Mouse (Mus musculus) left cerebral cortex, adult 8-10 months (tissue): ENCODE measurements at regions not wholly inside any gene's neighbourhood (a gene's known extent, or its start where the extent isn't known, plus 50 kb on each side); places are given as distances from the start of the nearest gene placed in this dataset.

Source experiments
- DNase-seq, 2 experiments: peaks; one replicate each; pipeline ENCODE4 v3.0.0; 2022; ENCODE audit warnings: low spot score in 2 of 2

GRCm38 (mm10) chr15:93789762-93790161 is 194.1 kb upstream of the Prickle1 start:
- no peak for DNase-seq

- no peak for DNase-seq
Observed at GRCm38 (mm10) chr15:93787361-93787760, 191.7 kb upstream of the Prickle1 start.

GRCm38 (mm10) chr15:93785846-93786412 is 190.2 kb upstream of the Prickle1 start:
- no peak for DNase-seq

- DNase-seq = no peak
Observed at GRCm38 (mm10) chr15:93783736-93784135, 188.0 kb upstream of the Prickle1 start.

- DNase-seq = no peak
Observed at GRCm38 (mm10) chr15:93775199-93775745, 179.6 kb upstream of the Prickle1 start.

GRCm38 (mm10) chr15:93774340-93774739 is 178.6 kb upstream of the Prickle1 start:
- no peak for DNase-seq

- no peak for DNase-seq
Observed at GRCm38 (mm10) chr15:93766981-93767380, 171.3 kb upstream of the Prickle1 start.

GRCm38 (mm10) chr15:93763047-93763446 is 167.4 kb upstream of the Prickle1 start:
- DNase-seq = no peak

GRCm38 (mm10) chr15:93758204-93758836 is 162.6 kb upstream of the Prickle1 start:
- no peak for DNase-seq

- DNase-seq = no peak
Observed at GRCm38 (mm10) chr15:93755989-93756388, 160.3 kb upstream of the Prickle1 start.

- peak; percentile 15 to 47 for DNase-seq
Observed at GRCm38 (mm10) chr15:93751817-93752216, 156.1 kb upstream of the Prickle1 start.

- DNase-seq = peak in 1 of 2 experiments; percentile 18
Observed at GRCm38 (mm10) chr15:93750953-93751352, 155.3 kb upstream of the Prickle1 start.

GRCm38 (mm10) chr15:93744191-93744945 is 148.7 kb upstream of the Prickle1 start:
- no peak for DNase-seq

GRCm38 (mm10) chr15:93733731-93734510 is 138.2 kb upstream of the Prickle1 start:
- DNase-seq = no peak

GRCm38 (mm10) chr15:93732825-93733224 is 137.1 kb upstream of the Prickle1 start:
- DNase-seq = no peak

GRCm38 (mm10) chr15:93731161-93731560 is 135.5 kb upstream of the Prickle1 start:
- DNase-seq = no peak

GRCm38 (mm10) chr15:93715443-93715842 is 119.8 kb upstream of the Prickle1 start:
- DNase-seq = no peak

GRCm38 (mm10) chr15:93713428-93713827 is 117.7 kb upstream of the Prickle1 start:
- DNase-seq = no peak

- DNase-seq = no peak
Observed at GRCm38 (mm10) chr15:93712594-93712993, 116.9 kb upstream of the Prickle1 start.

GRCm38 (mm10) chr15:93711150-93711784 is 115.6 kb upstream of the Prickle1 start:
- DNase-seq = no peak
